Mouse (Mus musculus): ENCODE results near the gene Cwc27.

- TF ChIP-seq MYOD1 (IDR thresholded peaks at IDR 0.05; ENCODE audit: control insufficient read depth, insufficient read length, low read depth): no peak
- no peak for TF ChIP-seq USF1 (IDR thresholded peaks at IDR 0.05; ENCODE audit: low read depth)
These were observed 205.6 kb downstream of the Cwc27 start for GRCm38 (mm10) chr13:104611296-104611695.

All from C2C12 (cell line).